8 mouse cellular contexts compared by ENCODE assay signal in genomic region chr19:45746153-45747020, GRCm38 (mm10). TPM values are rescaled to one million over a fixed set of nuclear protein-coding genes. Genes with fewer than 3 reads are reported as not detected.
DNase-seq lines count a peak whose midpoint lies in the region; ATAC-seq and TF ChIP-seq lines count a peak whose summit lies in the region.

No protein-coding gene starts in this region.

- H3K27ac ChIP-seq in intestine, postnatal 0 days (ENCODE audit: low read depth, low read length) = no peak overlapping the region; the same call in 1 of the 2 replicates

- no peak overlapping the region for H3K9ac ChIP-seq in intestine, postnatal 0 days (ENCODE audit: low read depth, low read length)

- H3K4me1 ChIP-seq in intestine, postnatal 0 days (replicated peaks; ENCODE audit: control insufficient read depth, insufficient read depth, low read length) = peaks cover 3% of the 10 kb centered on the region; the same call in 1 of the 2 replicates

- H3K36me3 ChIP-seq in intestine, postnatal 0 days (ENCODE audit: control insufficient read depth, insufficient read depth) = peaks cover 3% of the 10 kb centered on the region; the same call in 1 of the 2 replicates
- H3K36me3 ChIP-seq in splenic B cell, adult 2 months (ENCODE audit: control insufficient read depth, insufficient read depth, low read length, poor library complexity, severe bottlenecking) = no peaks in the 10 kb centered on the region; the same call in 1 of the 2 replicates

- intact Hi-C loops in gastrocnemius, postnatal 36 days (cut with DNase I) = loop anchor here (2.0 to 5.0 kb wide), 2 partner anchors 172 to 524 kb away; no protein-coding TSS in a partner anchor
- intact Hi-C loops in left cerebral cortex, postnatal 25 days (cut with DNase I) = loop anchor here (2.0 to 5.0 kb wide), 3 partner anchors 89 to 526 kb away; no protein-coding TSS in a partner anchor

- peak; percentile 70 for DNase-seq in ovary, postnatal 36 days (ENCODE audit: low spot score)
- no peak for DNase-seq in ovary, adult 18-20 months (ENCODE audit: low spot score)
- DNase-seq in cerebellum, postnatal 36 days = peak; percentile 77
- DNase-seq in gastrocnemius, postnatal 36 days = peak; percentile 62 to 72
- peak; percentile 71 to 78 for DNase-seq in left cerebral cortex, postnatal 25 days (ENCODE audit: low spot score in 2 of 2)
- peak; percentile 88 for DNase-seq in splenic B cell, adult 2 months (ENCODE audit: low read depth, low spot score)

- peak; percentile 91 for TF ChIP-seq CTCF in intestine, postnatal 0 days (IDR thresholded peaks at IDR 0.05; ENCODE audit: low read depth)

- peak overlapping the region; percentile 35 for H3K4me2 ChIP-seq in intestine, postnatal 0 days (replicated peaks; ENCODE audit: low read depth)

- peaks cover 44% of the 10 kb centered on the region for H3K27me3 ChIP-seq in intestine, postnatal 0 days (replicated peaks; ENCODE audit: control insufficient read depth, insufficient read depth, low read length)
- no peaks in the 10 kb centered on the region; the same call in 1 of the 2 replicates for H3K27me3 ChIP-seq in splenic B cell, adult 2 months (ENCODE audit: control insufficient read depth, insufficient read depth, low read length, poor library complexity, severe bottlenecking)

- ATAC-seq in intestine, postnatal 0 days = peak; percentile 37; the same call in 1 of the 2 replicates
- ATAC-seq in megakaryocyte-erythroid progenitor cell, adult 5-6 weeks (replicated peaks; ENCODE audit: low FRiP score, low TSS enrichment, poor library complexity, severe bottlenecking) = peak; percentile 35

- H3K9me3 ChIP-seq in intestine, postnatal 0 days (ENCODE audit: control insufficient read depth) = no peaks in the 10 kb centered on the region

- H3K4me3 ChIP-seq in intestine, postnatal 0 days (ENCODE audit: low read depth, low read length) = peak overlapping the region; percentile 16

- 17% methylated on average over 29 of the region's 29 CpGs for WGBS in intestine, postnatal 0 days

RNA-seq across cellular contexts. Expression of gene Npm3, which starts 3.0 kb away (rescaled TPM):
- total RNA-seq in gastrocnemius, postnatal 36 days (2021) = 10 to 100 TPM; 10.6 to 12.0 TPM
- 8.5 and 9.0 TPM in 2 replicates for polyA plus RNA-seq in intestine, postnatal 0 days (2015; fragmentation: Nextera tagmentation; extraction: Ambion mirVana)
- total RNA-seq in left cerebral cortex, postnatal 25 days (2021) = 1 to 10 TPM; 7.1 to 7.4 TPM
- total RNA-seq in megakaryocyte-erythroid progenitor cell, adult 5-6 weeks (2014; fragmentation: Nextera tagmentation) = 124 and 184 TPM in 2 replicates
- total RNA-seq in megakaryocyte-erythroid progenitor cell, adult 5-6 weeks (2017) = 123 and 135 TPM in 2 replicates

RNA-seq across cellular contexts. Expression of gene Fgf8, which starts 3.7 kb away (rescaled TPM):
- total RNA-seq in gastrocnemius, postnatal 36 days (2021) = not detected
- polyA plus RNA-seq in intestine, postnatal 0 days (2015; fragmentation: Nextera tagmentation; extraction: Ambion mirVana) = not detected in 2 replicates
- not detected for total RNA-seq in left cerebral cortex, postnatal 25 days (2021)
- not detected in 2 replicates for total RNA-seq in megakaryocyte-erythroid progenitor cell, adult 5-6 weeks (2014; fragmentation: Nextera tagmentation)
- not detected in 2 replicates for total RNA-seq in megakaryocyte-erythroid progenitor cell, adult 5-6 weeks (2017)

RNA-seq across cellular contexts. Expression of gene Mgea5, which starts 37.2 kb away (rescaled TPM):
- total RNA-seq in gastrocnemius, postnatal 36 days (2021) = 10 to 100 TPM; 26.2 to 31.1 TPM
- 18.2 and 19.3 TPM in 2 replicates for polyA plus RNA-seq in intestine, postnatal 0 days (2015; fragmentation: Nextera tagmentation; extraction: Ambion mirVana)
- 100 to 1,000 TPM; 159 to 160 TPM for total RNA-seq in left cerebral cortex, postnatal 25 days (2021)
- 75.0 and 86.3 TPM in 2 replicates for total RNA-seq in megakaryocyte-erythroid progenitor cell, adult 5-6 weeks (2014; fragmentation: Nextera tagmentation)
- 117 and 134 TPM in 2 replicates for total RNA-seq in megakaryocyte-erythroid progenitor cell, adult 5-6 weeks (2017)

Comparison
In these comparisons a context has a peak if more than half of its experiments do, and no peak if none do; other contexts are left out.
1. RNA of gene Npm3, which starts 3.0 kb away (total RNA-seq): 123 to 184 TPM in megakaryocyte-erythroid progenitor cell, adult 5-6 weeks; 10.6 to 12.0 TPM in gastrocnemius, postnatal 36 days and 7.1 to 7.4 TPM in left cerebral cortex, postnatal 25 days; every median in the first group is over 4 times any median in the second.